Mouse (Mus musculus): ENCODE data around the gene Cdh3.

Gene Cdh3

GRCm38 (mm10) chr8:106606601-106607145, 96.0 kb downstream of the Cdh3 start:
- no peak for DNase-seq (ENCODE audit: low spot score in 2 of 2)

Data from left cerebral cortex, adult 9 months (tissue).